Mouse (Mus musculus) liver, adult 2 months (tissue): ENCODE data around the gene Leng1. TPM values are rescaled to one million over a fixed set of nuclear protein-coding genes. Genes with fewer than 3 reads are reported as not detected.
"Not testable (repeated sequence)": the region's sequence is repeated elsewhere in the genome, so short reads cannot be mapped to it uniquely, and the experiment has no call there.

ENCODE experiments used
- DNase-seq: peaks from one replicate; pipeline ENCODE4 v3.0.0-alpha.2; 2011; ENCODE audit warnings: low read depth, low spot score; ENCODE audit errors: extremely low read depth
- H3K27ac ChIP-seq: fragments of 200-500 bp; replicated peaks from 2 replicates; pipeline ENCODE4 v1.5.1; 2012; ENCODE audit warnings: low read depth, mild to moderate bottlenecking, control low read depth, inconsistent platforms, low read length; ENCODE audit not compliant: insufficient read depth
- H3K27me3 ChIP-seq: fragments of 200-500 bp; 2 replicates; pipeline ENCODE4 v1.6.1; 2012; ENCODE audit warnings: mild to moderate bottlenecking, moderate library complexity, low read length, inconsistent platforms; ENCODE audit not compliant: control insufficient read depth, insufficient read depth
- H3K36me3 ChIP-seq: fragments of 200-500 bp; 2 replicates; pipeline ENCODE4 v1.6.1; 2012; ENCODE audit warnings: low read length, inconsistent platforms; ENCODE audit not compliant: control insufficient read depth, insufficient read depth
- H3K4me1 ChIP-seq: fragments of 200-500 bp; 2 replicates; pipeline ENCODE4 v1.6.1; 2011; ENCODE audit warnings: low read length; ENCODE audit not compliant: control insufficient read depth, insufficient read depth
- H3K4me3 ChIP-seq: fragments of 200-500 bp; 2 replicates; pipeline ENCODE4 v1.5.1; 2011; ENCODE audit warnings: low read depth, mild to moderate bottlenecking, control low read depth, low read length, moderate library complexity; ENCODE audit not compliant: insufficient read depth
- H3K79me2 ChIP-seq: fragments of 200-500 bp; 2 replicates; pipeline ENCODE4 v1.6.1; 2012; ENCODE audit warnings: inconsistent platforms, mild to moderate bottlenecking, low read length, moderate library complexity; ENCODE audit not compliant: control insufficient read depth, insufficient read depth
- H3K9ac ChIP-seq: fragments of 200-500 bp; 2 replicates; pipeline ENCODE4 v1.6.1; 2012; ENCODE audit warnings: low read depth, mild to moderate bottlenecking, control low read depth, inconsistent platforms, low read length
- CTCF ChIP-seq: fragments of 200-500 bp; IDR thresholded peaks from 2 replicates; pipeline ENCODE4 v1.5.1; 2011; ENCODE audit warnings: low read depth, low read length, control low read depth
- POLR2A ChIP-seq: fragments of 200-500 bp; IDR thresholded peaks from 2 replicates; pipeline ENCODE4 v1.6.1; 2011; ENCODE audit warnings: low read length, control low read depth; ENCODE audit not compliant: insufficient read depth; ENCODE audit errors: extremely low read depth
- WGBS: fragments of 180-500 bp; shearing (Covaris S2); methylation state at CpG from one replicate; pipeline ENCODE4 v1.1.7; 2018; 5-methylcytosine and 5-hydroxymethylcytosine counted together
- polyA plus RNA-seq: library from polyadenylated mRNA; depleted of rRNA; stranded (reverse); fragments of >200 nt; gene quantifications from 2 replicates; pipeline ENCODE4 v1.2.3, GENCODE M21; 2012; rRNA removed
- total RNA-seq: library from RNA; depleted of rRNA; stranded (reverse); fragments of >200 nt; gene quantifications from 2 replicates; pipeline ENCODE4 v1.2.3, GENCODE M21; 2014; rRNA removed

The Leng1 gene
- 4.0 and 5.3 TPM in 2 replicates for total RNA-seq
- 3.1 and 3.6 TPM in 2 replicates for polyA plus RNA-seq

GRCm38 (mm10) chr7:3665215-3666114 lies at the start of gene Leng1:
Gene Leng1 (minus strand): TSS chr7:3665840.
- H3K36me3 ChIP-seq, result peaks cover 22% of the 10 kb centered on the region
- peak within 1 kb of the TSS; percentile 81 for H3K27ac ChIP-seq
- DNase-seq, result peak; percentile 98
- H3K4me1 ChIP-seq, result peaks cover 9% of the 10 kb centered on the region
- peak within 1 kb of the TSS; percentile 77 for H3K4me3 ChIP-seq
- 4% methylated on average over 45 of the region's 45 CpGs for WGBS
- peaks cover 3% of the 10 kb centered on the region; the same call in 1 of the 2 replicates for H3K79me2 ChIP-seq
- H3K9ac ChIP-seq, result peak within 1 kb of the TSS; percentile 83
- H3K27me3 ChIP-seq, result no peaks in the 10 kb centered on the region
- peak; percentile 97 for TF ChIP-seq POLR2A
- no peak for TF ChIP-seq CTCF

DNA sequence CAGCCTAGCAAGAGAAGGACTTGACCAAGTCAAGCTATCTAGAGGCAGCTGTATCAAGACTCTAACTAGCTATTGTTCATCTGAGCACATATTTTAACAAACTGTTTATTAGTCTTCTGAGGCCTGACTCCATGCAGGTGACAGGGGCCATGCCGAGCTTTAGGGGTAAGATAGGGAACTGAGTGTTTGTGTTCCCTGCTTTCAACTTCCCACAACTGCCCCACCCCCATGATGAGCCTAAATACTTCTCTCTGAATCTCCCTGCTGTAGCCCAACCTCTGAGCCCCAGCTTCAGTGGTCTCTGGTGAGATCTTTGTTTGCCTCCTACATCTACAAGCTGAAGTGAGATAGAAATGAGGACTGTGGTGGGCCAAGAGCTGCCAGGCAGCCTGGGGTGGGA lies 49.6 kb upstream of the Leng1 start:
- no peaks in the 10 kb centered on the region for H3K36me3 ChIP-seq

DNA sequence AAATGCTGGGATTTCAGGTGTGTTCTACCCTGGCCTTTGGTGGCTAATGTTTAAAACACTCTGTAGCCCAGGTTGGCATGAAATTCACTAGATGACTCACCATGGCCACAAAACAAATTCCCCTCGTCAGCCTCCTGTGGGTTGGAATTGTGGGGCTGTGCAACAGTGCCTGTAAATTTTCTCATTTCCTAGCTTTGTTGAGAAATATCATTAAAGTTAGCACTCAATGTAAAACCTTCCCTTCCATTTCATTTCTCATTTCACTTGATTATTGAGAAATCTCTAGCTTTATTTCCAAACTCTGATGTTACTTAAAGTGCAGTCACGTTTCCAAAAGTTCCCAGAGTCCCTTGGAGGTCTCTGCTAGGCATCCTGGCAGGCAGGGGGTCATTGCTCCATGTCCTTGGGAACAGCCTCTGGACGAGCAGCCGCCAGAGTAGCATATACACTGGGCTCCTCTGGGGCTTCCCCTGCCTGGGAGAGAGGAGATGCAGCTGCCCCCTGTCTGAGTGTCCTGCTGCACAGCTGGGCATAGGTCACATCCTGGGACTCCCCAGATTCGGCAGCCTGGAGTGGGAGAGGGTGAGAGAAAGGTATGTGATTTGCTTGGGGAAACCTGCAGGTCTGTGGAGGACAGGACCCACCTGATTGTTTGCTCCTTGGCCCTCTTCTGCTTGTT lies 46.8 kb upstream of the Leng1 start:
- no peak overlapping the region for H3K27ac ChIP-seq
- DNase-seq, result no peak
- no peak overlapping the region for H3K4me3 ChIP-seq
- TF ChIP-seq CTCF (no peak), POLR2A (no peak)
- peaks cover 3% of the 10 kb centered on the region; the same call in 1 of the 2 replicates for H3K36me3 ChIP-seq
- 32% methylated on average over 5 of the region's 5 CpGs for whole genome bisulfite sequencing
- H3K9ac ChIP-seq, result no peak overlapping the region
- H3K27me3 ChIP-seq, result no peaks in the 10 kb centered on the region
- no peaks in the 10 kb centered on the region for H3K4me1 ChIP-seq
- no peaks in the 10 kb centered on the region for H3K79me2 ChIP-seq

More for the DNA sequence above, 49.6 kb upstream of the Leng1 start:
- H3K4me3 ChIP-seq, result no peak overlapping the region
- no peak for DNase-seq
- TF ChIP-seq POLR2A (no peak), CTCF (no peak)
- no peaks in the 10 kb centered on the region for H3K27me3 ChIP-seq
- H3K79me2 ChIP-seq, result no peaks in the 10 kb centered on the region
- no peaks in the 10 kb centered on the region for H3K4me1 ChIP-seq
- no peak overlapping the region for H3K27ac ChIP-seq
- H3K9ac ChIP-seq, result no peak overlapping the region
- 39% methylated on average over 1 of the region's 1 CpGs for WGBS

GRCm38 (mm10) chr7:3709000-3709399 lies 43.4 kb upstream of the Leng1 start:
- no peak overlapping the region for H3K4me3 ChIP-seq
- H3K79me2 ChIP-seq, result no peaks in the 10 kb centered on the region; the same call in 1 of the 2 replicates
- H3K4me1 ChIP-seq, result peaks cover 2% of the 10 kb centered on the region; the same call in 1 of the 2 replicates
- no peak for TF ChIP-seq POLR2A
- TF ChIP-seq CTCF, result no peak
- peaks cover 23% of the 10 kb centered on the region for H3K36me3 ChIP-seq
- H3K27me3 ChIP-seq, result no peaks in the 10 kb centered on the region
- 80% methylated on average over 1 of the region's 1 CpGs for WGBS
- H3K27ac ChIP-seq, result no peak overlapping the region
- no peak for DNase-seq
- H3K9ac ChIP-seq, result no peak overlapping the region

DNA sequence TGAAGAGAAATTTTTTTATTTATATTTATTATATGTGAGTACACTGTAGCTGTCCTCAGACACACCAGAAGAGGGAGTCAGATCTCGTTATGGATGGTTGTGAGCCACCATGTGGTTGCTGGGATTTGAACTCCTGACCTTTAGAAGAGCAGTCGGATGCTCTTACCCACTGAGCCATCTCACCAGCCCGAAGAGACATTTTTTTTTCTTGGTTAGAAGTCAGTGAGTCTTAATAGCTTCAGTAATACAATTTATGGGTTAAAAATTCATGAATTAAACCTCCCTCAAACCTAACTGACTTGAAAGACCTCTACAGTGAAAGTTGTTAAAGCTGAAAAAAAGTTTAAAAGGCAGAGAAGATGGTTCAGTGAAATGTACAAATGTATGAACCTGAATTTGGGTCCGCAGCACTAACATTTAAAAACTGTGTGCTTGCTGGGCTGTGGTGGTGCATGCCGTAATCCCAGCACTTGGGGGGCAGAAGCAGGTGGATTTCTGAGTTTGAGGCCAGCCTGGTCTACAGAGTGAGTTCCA lies 42.9 kb upstream of the Leng1 start:
- H3K4me3 ChIP-seq, H3K79me2 ChIP-seq, H3K9ac ChIP-seq, H3K27ac ChIP-seq, DNase-seq, H3K4me1 ChIP-seq, H3K27me3 ChIP-seq: not testable (repeated sequence)
- H3K36me3 ChIP-seq, result peaks cover 23% of the 10 kb centered on the region
- 62% methylated on average over 5 of the region's 5 CpGs for WGBS
